Mouse (Mus musculus) mammary gland, adult 2 months (tissue): ENCODE data around the gene Kank4. TPM values are rescaled to one million over a fixed set of nuclear protein-coding genes. Genes with fewer than 3 reads are reported as not detected.

Experiments
- polyA plus RNA-seq: library from polyadenylated mRNA; depleted of rRNA; stranded (reverse); fragments of >200 nt; gene quantifications from 2 replicates; pipeline ENCODE4 v1.2.3, GENCODE M21; 2012; ENCODE audit warnings: low replicate concordance; rRNA removed

Kank4 gene
- 1.9 and 2.7 TPM in 2 replicates for polyA plus RNA-seq

DNA sequence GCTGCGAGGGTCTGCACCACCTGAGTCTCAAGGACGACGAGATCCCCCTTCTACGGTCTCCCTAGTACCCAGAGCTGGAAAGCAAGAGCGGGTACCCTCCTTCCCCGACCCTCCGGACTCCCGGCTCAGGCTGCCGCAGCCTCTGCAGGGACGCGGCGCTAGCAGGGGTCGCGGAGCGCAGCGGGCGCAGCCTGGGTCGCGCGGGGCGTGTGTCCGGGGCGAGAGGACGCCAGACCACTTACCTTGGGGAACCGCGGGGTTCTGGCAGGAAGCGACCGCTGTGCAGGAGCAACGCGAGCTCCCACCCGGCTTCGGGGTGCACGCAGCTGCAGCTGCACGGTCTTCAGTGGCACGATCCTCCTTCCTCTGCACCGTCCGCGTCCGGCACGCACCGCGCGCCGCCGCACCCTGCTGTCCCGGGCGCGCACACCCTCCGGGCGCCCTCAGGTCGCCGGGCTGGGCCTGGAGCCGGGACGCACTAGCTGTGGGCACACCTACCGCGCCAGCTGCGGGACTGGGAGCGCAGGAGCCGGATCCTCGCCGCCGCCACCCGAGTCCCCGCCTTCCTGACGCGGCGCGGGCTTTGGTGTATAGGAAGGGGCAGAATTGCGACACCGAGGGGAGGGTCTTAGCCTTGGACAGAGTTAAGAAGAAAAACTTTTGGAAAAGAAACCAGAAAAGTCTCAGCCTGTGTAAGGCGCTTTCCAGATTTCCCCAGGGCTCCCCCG, at the start of gene Kank4:
Gene Kank4 (minus strand): TSS at position 354 of the 728 bp plus-strand sequence.

DNA sequence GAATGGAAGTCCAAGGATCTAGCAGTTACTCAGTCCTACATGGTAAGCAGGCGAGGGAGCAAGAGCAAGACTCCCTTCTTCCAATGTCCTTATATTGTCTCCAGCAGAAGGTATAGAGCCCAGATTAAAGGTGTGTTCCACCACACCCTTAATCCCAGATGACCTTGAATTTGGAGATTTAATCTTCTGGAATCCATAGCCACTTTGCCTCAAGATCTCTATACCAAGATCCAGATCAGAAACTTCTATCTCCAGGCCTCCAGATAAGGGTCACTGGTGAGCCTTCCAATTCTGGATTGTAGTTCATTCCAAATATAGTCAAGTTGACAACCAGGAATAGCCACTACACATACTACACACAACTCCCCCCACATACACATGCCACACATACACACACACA, 6.4 kb upstream of the Kank4 start, which contains the start of gene I0C0044D17Rik:
Gene I0C0044D17Rik (minus strand): TSS at position 101 of the 400 bp plus-strand sequence.

DNA sequence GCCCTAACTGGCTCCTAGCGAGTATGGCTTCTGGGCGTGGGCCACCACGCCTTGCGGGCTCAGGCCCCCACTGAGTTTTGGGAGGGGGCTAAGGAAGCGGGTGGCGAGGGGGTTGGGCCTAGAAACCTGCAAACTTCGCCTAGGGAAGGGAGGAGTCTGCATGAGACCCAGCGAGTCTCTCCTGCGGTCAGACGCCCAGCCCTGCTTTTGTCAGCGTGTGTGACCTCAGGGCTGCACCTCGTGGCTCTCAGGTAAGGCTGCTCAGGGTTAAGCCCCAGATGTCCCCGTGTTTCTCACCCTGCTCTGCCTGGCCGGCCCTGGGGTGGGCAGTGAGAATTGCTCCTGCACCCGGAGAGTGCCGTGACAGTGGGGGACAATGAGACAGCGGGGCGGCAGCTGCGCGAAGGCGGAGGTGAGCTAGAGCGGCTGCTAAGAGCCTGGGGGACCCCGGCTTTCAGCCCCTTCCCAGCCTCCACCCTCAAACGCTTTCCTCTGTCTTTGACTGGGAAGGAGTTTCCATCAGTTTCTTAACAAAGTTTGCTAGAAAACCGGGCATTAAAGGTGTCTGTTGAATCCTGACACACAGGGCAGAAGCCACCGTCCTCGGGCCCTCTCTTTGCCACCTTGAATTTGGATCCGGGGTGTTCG, 90.6 kb downstream of the Kank4 start, which contains the start of gene L1td1:
Gene L1td1 (plus strand): TSS at position 145 of the 648 bp plus-strand sequence.

Other genes with a start within 250 kb of the Kank4 start
- gene L1td1, start 90.8 kb downstream of the Kank4 start, polyA plus RNA-seq, result not detected in 2 replicates
- not detected in 2 replicates for gene I0C0044D17Rik, start 6.3 kb upstream of the Kank4 start, polyA plus RNA-seq
- 11.7 and 245 TPM in 2 replicates for gene Usp1, start 106.3 kb upstream of the Kank4 start, polyA plus RNA-seq
- gene Angptl3, start 213.4 kb upstream of the Kank4 start, polyA plus RNA-seq, result 0.33 and 0.36 TPM in 2 replicates